Mouse (Mus musculus): ENCODE data around the gene 1700016K19Rik.

DNA sequence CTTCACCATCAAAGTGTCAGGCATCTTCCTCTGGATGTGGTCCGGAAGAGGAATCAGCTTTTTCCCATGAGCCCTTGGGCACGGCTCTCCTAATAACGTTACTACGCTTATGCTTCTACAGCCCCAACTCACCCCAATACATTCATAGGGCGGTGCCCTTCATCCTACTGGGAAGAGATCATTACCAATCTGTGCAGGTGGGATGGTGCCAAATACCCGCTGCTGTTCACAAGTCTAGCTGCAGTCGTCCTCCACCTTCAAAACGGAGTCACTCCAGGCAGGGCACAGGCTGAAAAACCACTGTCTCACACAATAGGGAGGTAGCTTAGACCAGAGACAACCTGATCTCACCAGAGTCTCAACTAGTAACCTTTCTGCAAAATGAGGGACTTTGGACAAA, 35.5 kb downstream of the 1700016K19Rik start:
- TF ChIP-seq CTCF (IDR thresholded peaks at IDR 0.05; ENCODE audit: control insufficient read depth, insufficient read depth, insufficient read length) = no peak
- TF ChIP-seq MAX (IDR thresholded peaks at IDR 0.05) = no peak
- no peak for TF ChIP-seq USF1 (IDR thresholded peaks at IDR 0.05; ENCODE audit: low read depth)
- no peak for TF ChIP-seq MYOG (IDR thresholded peaks at IDR 0.05; ENCODE audit: control insufficient read depth, extremely low read depth, insufficient read length)
- no peak for TF ChIP-seq FOSL1 (IDR thresholded peaks at IDR 0.05; ENCODE audit: insufficient read depth, low read length, poor library complexity, severe bottlenecking)

Measured in C2C12 (cell line).